Mouse (Mus musculus): Measurements from ENCODE around the gene Ahsg. TPM values are rescaled to one million over a fixed set of nuclear protein-coding genes. Genes with fewer than 3 reads are reported as not detected.

Ahsg gene
- total RNA-seq, 4 experiments from 2014 or later, result not detected

- no peak for DNase-seq (ENCODE audit: low spot score in 2 of 2)
Measured at GRCm38 (mm10) chr16:22886726-22887125, 4.4 kb upstream of the Ahsg start.

- DNase-seq (ENCODE audit: low spot score in 2 of 2), result no peak
Measured at GRCm38 (mm10) chr16:22888835-22889234, 2.2 kb upstream of the Ahsg start.

GRCm38 (mm10) chr16:22889716-22890115, 1.4 kb upstream of the Ahsg start:
- no peak for DNase-seq (ENCODE audit: low spot score in 2 of 2)

GRCm38 (mm10) chr16:22891733-22892154, 667 bp downstream of the Ahsg start:
- no peak for DNase-seq (ENCODE audit: low spot score in 2 of 2)

- no peak for DNase-seq (ENCODE audit: low spot score in 2 of 2)
Measured at GRCm38 (mm10) chr16:22894095-22894494, 3.0 kb downstream of the Ahsg start.

- no peak for DNase-seq (ENCODE audit: low spot score in 2 of 2)
Measured at GRCm38 (mm10) chr16:22896618-22897017, 5.5 kb downstream of the Ahsg start.

- no peak for DNase-seq (ENCODE audit: low spot score in 2 of 2)
Measured at GRCm38 (mm10) chr16:22899346-22899745, 8.3 kb downstream of the Ahsg start.

GRCm38 (mm10) chr16:22899866-22900570, 8.9 kb downstream of the Ahsg start:
- DNase-seq (ENCODE audit: low spot score in 2 of 2), result no peak

GRCm38 (mm10) chr16:22901326-22901725, 10.2 kb downstream of the Ahsg start:
- DNase-seq (ENCODE audit: low spot score in 2 of 2), result no peak

GRCm38 (mm10) chr16:22909290-22909689, 18.2 kb downstream of the Ahsg start:
- no peak for DNase-seq (ENCODE audit: low spot score in 2 of 2)

- peak; percentile 14 to 16 for DNase-seq (ENCODE audit: low spot score in 2 of 2)
Measured at GRCm38 (mm10) chr16:22911986-22912385, 20.9 kb downstream of the Ahsg start.

- DNase-seq (ENCODE audit: low spot score in 2 of 2), result no peak
Measured at GRCm38 (mm10) chr16:22912886-22913285, 21.8 kb downstream of the Ahsg start.

- no peak for DNase-seq (ENCODE audit: low spot score in 2 of 2)
Measured at GRCm38 (mm10) chr16:22914276-22914675, 23.2 kb downstream of the Ahsg start.

- no peak for DNase-seq (ENCODE audit: low spot score in 2 of 2)
Measured at GRCm38 (mm10) chr16:22918034-22918433, 27.0 kb downstream of the Ahsg start, which contains the start of gene Fetub. Fetub (plus strand) TSS chr16:22918334.

- no peak for DNase-seq (ENCODE audit: low spot score in 2 of 2)
Measured at GRCm38 (mm10) chr16:22918664-22919312, 27.7 kb downstream of the Ahsg start.

GRCm38 (mm10) chr16:22919971-22920854, 29.1 kb downstream of the Ahsg start:
- DNase-seq (ENCODE audit: low spot score in 2 of 2), result no peak

- DNase-seq (ENCODE audit: low spot score in 2 of 2), result no peak
Measured at GRCm38 (mm10) chr16:22921761-22922160, 30.7 kb downstream of the Ahsg start.

GRCm38 (mm10) chr16:22922433-22922832, 31.4 kb downstream of the Ahsg start:
- no peak for DNase-seq (ENCODE audit: low spot score in 2 of 2)

- peak; percentile 64 to 65 for DNase-seq (ENCODE audit: low spot score in 2 of 2)
Measured at GRCm38 (mm10) chr16:22929575-22929974, 38.5 kb downstream of the Ahsg start.

- no peak for DNase-seq (ENCODE audit: low spot score in 2 of 2)
Measured at GRCm38 (mm10) chr16:22931431-22932200, 40.5 kb downstream of the Ahsg start.

- DNase-seq (ENCODE audit: low spot score in 2 of 2), result no peak
Measured at GRCm38 (mm10) chr16:22937631-22938030, 46.6 kb downstream of the Ahsg start.
